Mouse (Mus musculus) CH12.LX (cell line): ENCODE measurements around the gene Ces2h. TPM values are rescaled to one million over a fixed set of nuclear protein-coding genes. Genes with fewer than 3 reads are reported as not detected.

Source experiments
- DNase-seq: peaks from one replicate; pipeline ENCODE4 v3.0.0-alpha.2; 2013; ENCODE audit errors: extremely low read depth
- H3K27ac ChIP-seq: 2 replicates; pipeline ENCODE4 v1.5.1; 2012; ENCODE audit warnings: low read depth, mild to moderate bottlenecking, control low read depth, moderate library complexity; ENCODE audit not compliant: insufficient read depth
- H3K27me3 ChIP-seq: replicated peaks from 2 replicates; pipeline ENCODE3; 2012; ENCODE audit warnings: inconsistent platforms
- H3K36me3 ChIP-seq, 2 experiments: replicated peaks in 1 of 2; 2 replicates each; pipeline versions ENCODE3 to v1.6.1; 2012; ENCODE audit warnings: inconsistent platforms in 1 of 2, low read length in 1 of 2, mild to moderate bottlenecking in 1 of 2, mixed read lengths in 1 of 2, moderate library complexity in 1 of 2; ENCODE audit not compliant: control insufficient read depth in 1 of 2, insufficient read depth in 1 of 2
- H3K4me1 ChIP-seq, 2 experiments: 2 replicates each; pipeline ENCODE4 v1.6.1; 2012; ENCODE audit warnings: inconsistent platforms in 1 of 2, moderate library complexity in 1 of 2; ENCODE audit not compliant: insufficient read depth in 2 of 2, control insufficient read depth in 1 of 2
- H3K4me2 ChIP-seq: 2 replicates; pipeline ENCODE4 v1.6.1; 2012; ENCODE audit warnings: low read depth, mild to moderate bottlenecking, control low read depth; ENCODE audit not compliant: poor library complexity, insufficient read depth, severe bottlenecking
- H3K4me3 ChIP-seq, 3 experiments: fragments of 150-350 bp in 1 of 3; sonication (generic) in 1 of 3; replicated peaks in 1 of 3; 2 replicates each; pipeline versions ENCODE3 to v1.5.1; 2011 to 2012; ENCODE audit warnings: low read depth in 2 of 3, low read length in 2 of 3, mild to moderate bottlenecking in 2 of 3, moderate library complexity in 2 of 3, control low read depth in 1 of 3, improper control_type of control experiment in 1 of 3, inconsistent platforms in 1 of 3, mixed read lengths in 1 of 3; ENCODE audit not compliant: poor library complexity in 1 of 3
- H3K79me2 ChIP-seq: replicated peaks from 2 replicates; pipeline ENCODE4 v1.6.1; 2012; ENCODE audit warnings: mild to moderate bottlenecking, moderate library complexity; ENCODE audit not compliant: control insufficient read depth, poor library complexity, insufficient read depth, severe bottlenecking; ENCODE audit errors: extremely low read depth
- H3K9ac ChIP-seq: 2 replicates; pipeline ENCODE4 v1.6.1; 2012; ENCODE audit warnings: low read depth, mild to moderate bottlenecking, control low read depth, moderate library complexity; ENCODE audit not compliant: insufficient read depth
- H3K9me3 ChIP-seq: replicated peaks from 2 replicates; pipeline ENCODE3; 2012; ENCODE audit warnings: low read length, inconsistent platforms, mixed read lengths
- BHLHE40 ChIP-seq: IDR thresholded peaks from 2 replicates; pipeline ENCODE4 v1.6.1; 2011; ENCODE audit warnings: mild to moderate bottlenecking, low read depth, low read length, improper control_type of control experiment
- CTCF ChIP-seq, 2 experiments: IDR thresholded peaks in 1 of 2; conservative IDR thresholded peaks in 1 of 2; 2 replicates each; pipeline ENCODE4 v1.5.1; 2011 to 2012; ENCODE audit warnings: low read depth in 2 of 2, low read length in 2 of 2, improper control_type of control experiment in 1 of 2, inconsistent platforms in 1 of 2, mild to moderate bottlenecking in 1 of 2, moderate library complexity in 1 of 2
- E2F4 ChIP-seq: IDR thresholded peaks from 2 replicates; pipeline ENCODE4 v1.6.1; 2011; ENCODE audit warnings: low read depth, low read length, improper control_type of control experiment; ENCODE audit not compliant: insufficient replicate concordance
- ELF1 ChIP-seq: IDR thresholded peaks from 2 replicates; pipeline ENCODE4 v1.6.1; 2014; ENCODE audit warnings: low read depth, mild to moderate bottlenecking, inconsistent platforms, low read length, improper control_type of control experiment
- EP300 ChIP-seq: IDR thresholded peaks from 2 replicates; pipeline ENCODE4 v1.6.1; 2011; ENCODE audit warnings: low read length, improper control_type of control experiment
- IRF4 ChIP-seq: IDR thresholded peaks from 2 replicates; pipeline ENCODE4 v1.6.1; 2014; ENCODE audit warnings: low read depth, mild to moderate bottlenecking, inconsistent platforms, low read length, improper control_type of control experiment
- JUN ChIP-seq: IDR thresholded peaks from 2 replicates; pipeline ENCODE4 v1.6.1; 2011; ENCODE audit warnings: low read depth, mild to moderate bottlenecking, low read length, improper control_type of control experiment, moderate library complexity; ENCODE audit not compliant: insufficient read depth
- KAT2A ChIP-seq: IDR thresholded peaks from 2 replicates; pipeline ENCODE4 v1.6.1; 2012; ENCODE audit warnings: low read length, improper control_type of control experiment, inconsistent platforms; ENCODE audit not compliant: insufficient replicate concordance
- MAZ ChIP-seq: IDR thresholded peaks from 2 replicates; pipeline ENCODE4 v1.6.1; 2012; ENCODE audit warnings: low read depth, mild to moderate bottlenecking, inconsistent platforms, low read length, improper control_type of control experiment, moderate library complexity
- MEF2A ChIP-seq: IDR thresholded peaks from 2 replicates; pipeline ENCODE4 v1.6.1; 2014; ENCODE audit warnings: low read depth, mild to moderate bottlenecking, inconsistent platforms, low read length, improper control_type of control experiment, borderline replicate concordance
- MXI1 ChIP-seq: IDR thresholded peaks from 2 replicates; pipeline ENCODE4 v1.6.1; 2011; ENCODE audit warnings: mild to moderate bottlenecking, low read depth, low read length, improper control_type of control experiment
- MYC ChIP-seq: IDR thresholded peaks from 2 replicates; pipeline ENCODE4 v1.6.1; 2011; ENCODE audit warnings: low read depth, mild to moderate bottlenecking, improper control_type of control experiment, low read length
- NRF1 ChIP-seq: IDR thresholded peaks from 2 replicates; pipeline ENCODE4 v1.6.1; 2014; ENCODE audit warnings: low read depth, mild to moderate bottlenecking, inconsistent platforms, low read length, improper control_type of control experiment, moderate library complexity
- POLR2A ChIP-seq: IDR thresholded peaks from 2 replicates; pipeline ENCODE4 v1.6.1; 2011; ENCODE audit warnings: low read depth, mild to moderate bottlenecking, improper control_type of control experiment, low read length
- POLR2AphosphoS2 ChIP-seq: IDR thresholded peaks from 2 replicates; pipeline ENCODE4 v1.6.1; 2011; ENCODE audit warnings: low read depth, low read length, improper control_type of control experiment
- RAD21 ChIP-seq: IDR thresholded peaks from 2 replicates; pipeline ENCODE4 v1.6.1; 2011; ENCODE audit warnings: low read depth, mild to moderate bottlenecking, low read length, improper control_type of control experiment, moderate library complexity
- RCOR1 ChIP-seq: conservative IDR thresholded peaks from 2 replicates; pipeline ENCODE4 v1.6.1; 2012; ENCODE audit warnings: low read depth, mild to moderate bottlenecking, inconsistent platforms, low read length, improper control_type of control experiment
- SIN3A ChIP-seq: IDR thresholded peaks from 2 replicates; pipeline ENCODE4 v1.6.1; 2012; ENCODE audit warnings: low read length, improper control_type of control experiment, inconsistent platforms
- UBTF ChIP-seq: IDR thresholded peaks from 2 replicates; pipeline ENCODE4 v1.6.1; 2012; ENCODE audit warnings: low read depth, mild to moderate bottlenecking, inconsistent platforms, low read length, improper control_type of control experiment, moderate library complexity
- ZMIZ1 ChIP-seq: IDR thresholded peaks from 2 replicates; pipeline ENCODE4 v1.6.1; 2012; ENCODE audit warnings: low read depth, mild to moderate bottlenecking, inconsistent platforms, low read length, improper control_type of control experiment
- dilution Hi-C: fragments of 300-500 bp; cut with MboI; formaldehyde crosslinking; loops from 2 replicates; pipeline ENCODE4 v1.14.3; 2020; ENCODE audit warnings: low sequenced_read_pairs; ENCODE audit not compliant: extremely low pct_unique_long_range_greater_than_20kb, extremely low pct_ligation_motif_present
- in situ Hi-C: fragments of 300-500 bp; cut with MboI; formaldehyde crosslinking; loops from 3 replicates; pipeline ENCODE4 v1.14.3; 2019; ENCODE audit warnings: low sequenced_read_pairs, low pct_ligation_motif_present, low pct_unique_long_range_greater_than_20kb, mixed read lengths
- polyA plus RNA-seq: library from polyadenylated mRNA; unstranded; fragments of >175 nt; gene quantifications from 2 replicates; pipeline ENCODE4 v1.2.1, GENCODE M21; 2012; ENCODE audit warnings: low read depth; ENCODE audit not compliant: insufficient read length
- total RNA-seq, 2 experiments: library from RNA; depleted of rRNA; stranded (reverse); fragments of 300-350 nt in 1 of 2; fragments of >200 nt in 1 of 2; gene quantifications; 2 replicates each; pipeline ENCODE4 v1.2.3; 2012 to 2014

The Ces2h gene
- total RNA-seq (2012; rRNA removed), result not detected in 2 replicates
- not detected in 2 replicates for total RNA-seq (2014; rRNA removed)
- not detected in 2 replicates for polyA plus RNA-seq

DNA sequence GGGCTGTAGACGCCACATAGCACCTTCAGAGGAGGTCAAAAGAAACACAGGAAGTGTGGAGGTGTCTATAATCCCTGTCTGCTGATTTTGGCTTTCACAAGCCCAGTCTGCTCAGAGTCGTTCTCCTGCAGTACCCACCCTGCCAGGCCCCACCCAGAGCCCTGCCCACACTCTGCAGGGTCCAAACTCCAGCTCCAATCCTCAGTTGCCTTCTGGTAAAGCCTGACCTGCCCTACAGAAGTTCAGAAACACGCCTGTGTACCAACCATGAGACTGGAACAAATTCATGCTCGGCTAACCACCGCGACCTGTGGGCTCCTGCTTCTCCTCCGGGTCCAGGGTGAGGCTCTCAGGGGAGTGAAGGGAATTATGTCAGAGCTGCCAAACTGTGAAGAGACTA is at the start of gene Ces2h:
Ces2h (plus strand) TSS at position 268 of the 400 bp plus-strand sequence.
- in situ Hi-C loops, result no loop called here
- DNase-seq, result no peak
- no peak within 1 kb of the TSS for H3K27ac ChIP-seq
- TF ChIP-seq IRF4 (no peak), ELF1 (no peak), POLR2A (no peak), MEF2A (no peak), POLR2AphosphoS2 (no peak), E2F4 (no peak), RAD21 (no peak), BHLHE40 (no peak), MAZ (no peak), SIN3A (no peak), RCOR1 (no peak), MYC (no peak), MXI1 (no peak), NRF1 (no peak)
- TF ChIP-seq, all 38 proteins: peak for 0
- dilution Hi-C loops, result no loop called here
- H3K9ac ChIP-seq, result no peak within 1 kb of the TSS
- H3K27me3 ChIP-seq, result no peaks in the 10 kb centered on the region
- H3K4me3 ChIP-seq, result no peak within 1 kb of the TSS
- H3K4me2 ChIP-seq, result no peak within 1 kb of the TSS
- H3K36me3 ChIP-seq, result no peaks in the 10 kb centered on the region
- H3K4me1 ChIP-seq, result no peaks in the 10 kb centered on the region
- H3K79me2 ChIP-seq, result no peaks in the 10 kb centered on the region
- H3K9me3 ChIP-seq, result no peaks in the 10 kb centered on the region

DNA sequence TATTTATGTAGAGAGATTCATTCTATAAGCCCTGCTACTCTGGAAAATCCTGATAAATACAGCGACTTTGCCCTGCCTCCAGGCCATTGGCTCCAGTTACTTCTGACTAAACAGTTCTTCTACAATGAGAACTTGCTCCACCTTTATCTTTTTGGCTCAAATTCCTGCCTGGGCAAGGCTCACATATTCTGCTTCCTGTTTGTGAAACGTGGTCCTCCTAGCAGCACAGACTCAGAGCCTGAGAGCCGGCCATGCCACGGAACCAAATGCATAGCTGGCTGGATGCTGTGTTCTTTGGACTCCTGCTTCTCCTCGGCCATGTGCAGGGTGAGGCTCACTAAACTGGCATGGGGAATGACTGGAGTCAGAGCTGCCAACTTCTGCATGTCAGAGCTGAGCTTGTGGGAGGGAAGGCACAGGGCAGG is 39.1 kb upstream of the Ces2h start, which contains the start of gene Ces2g:
Ces2g (plus strand) TSS at position 182 of the 425 bp plus-strand sequence.
- H3K4me2 ChIP-seq, result no peak within 1 kb of the TSS
- H3K9ac ChIP-seq, result no peak within 1 kb of the TSS
- no peak for DNase-seq

More for the DNA sequence above, 39.1 kb upstream of the Ces2h start, which contains the start of gene Ces2g:
- H3K4me3 ChIP-seq, result no peak within 1 kb of the TSS
- 0 out of 4 replicates have a peak, but pooled peaks cover 0 to 2% of the 10 kb centered on the region in 2 experiments for H3K4me1 ChIP-seq
- H3K27ac ChIP-seq, result no peak within 1 kb of the TSS
- in situ Hi-C loops, result no loop called here
- dilution Hi-C loops, result no loop called here
- no peaks in the 10 kb centered on the region for H3K79me2 ChIP-seq
- no peaks in the 10 kb centered on the region for H3K27me3 ChIP-seq
- no peaks in the 10 kb centered on the region for H3K9me3 ChIP-seq
- no peaks in the 10 kb centered on the region for H3K36me3 ChIP-seq
- TF ChIP-seq MEF2A, result no peak
- TF ChIP-seq EP300, result no peak
- TF ChIP-seq MXI1, result no peak
- no peak for TF ChIP-seq ZMIZ1
- TF ChIP-seq KAT2A, result no peak
- no peak for TF ChIP-seq CTCF (conservative IDR thresholded peaks at IDR 0.05 in 1 of 2, IDR thresholded peaks at IDR 0.05 in 1 of 2; ENCODE audit: low read depth in 2 of 2, low read length in 2 of 2)
- no peak for TF ChIP-seq JUN
- no peak for TF ChIP-seq UBTF
